9 mouse cellular contexts compared by ENCODE assay signal in genomic region chr17:88954011-88954410, GRCm38 (mm10).
A peak's percentile ranks its signal among the peaks of the same experiment; 100 is the strongest.
DNase-seq lines count a peak whose midpoint lies in the region; TF ChIP-seq lines count a peak whose summit lies in the region.
"Had no signal": no experiment of that assay in that cellular context is flagged by ENCODE, and none has a peak within 500 bp of the region (broad histone marks: within the 10 kb centered on the region; RNA-seq: fewer than 3 reads in every experiment).

No protein-coding gene starts in this region.

- H3K27me3 ChIP-seq in limb, embryonic 10.5 days (ENCODE audit: low read depth, poor library complexity, severe bottlenecking) = no peaks in the 10 kb centered on the region
- H3K27me3 ChIP-seq: embryonic facial prominence, embryonic 15.5 days had no signal

- TF ChIP-seq CTCF in embryonic fibroblast, embryonic 13.5 days (IDR thresholded peaks at IDR 0.05; ENCODE audit: borderline replicate concordance, insufficient read depth, low read length) = peak; percentile 67; the same call in 1 of the 2 replicates

- no peaks in the 10 kb centered on the region for H3K4me1 ChIP-seq in embryonic fibroblast, embryonic 13.5 days (ENCODE audit: control insufficient read depth, insufficient read depth, low read length)
- no peaks in the 10 kb centered on the region for H3K4me1 ChIP-seq in limb, embryonic 10.5 days
- H3K4me1 ChIP-seq: embryonic facial prominence, embryonic 15.5 days had no signal

- no peak for TF ChIP-seq POLR2A in embryonic fibroblast, embryonic 13.5 days (IDR thresholded peaks at IDR 0.05; ENCODE audit: low read depth, low read length)

- no peak overlapping the region for H3K27ac ChIP-seq in embryonic fibroblast, embryonic 13.5 days (ENCODE audit: insufficient read depth, low read length)
- H3K27ac ChIP-seq in limb, embryonic 10.5 days = no peak overlapping the region
- H3K27ac ChIP-seq: embryonic facial prominence, embryonic 15.5 days had no signal

- peak; percentile 39 for DNase-seq in ovary, postnatal 14 days (ENCODE audit: low spot score)
- no peak for DNase-seq in ovary, postnatal 10 days (ENCODE audit: low spot score)
- DNase-seq in adrenal gland, postnatal 14 days = peak; percentile 34
- DNase-seq in induced T-regulatory cell, adult 2 months (ENCODE audit: low read depth) = peak; percentile 14
- DNase-seq in limb, embryonic 10.5 days (ENCODE audit: low spot score) = peak; percentile 38
- peak; percentile 15 for DNase-seq in retina, adult 2 months (ENCODE audit: low read depth, low spot score)
- DNase-seq in MN1 (ENCODE audit: low spot score) = no peak

- 45% methylated on average over 5 of the region's 5 CpGs for WGBS in limb, embryonic 10.5 days

- H3K4me3 ChIP-seq in embryonic fibroblast, embryonic 13.5 days (ENCODE audit: insufficient read depth, low read length) = no peak overlapping the region
- H3K4me3 ChIP-seq in limb, embryonic 10.5 days = no peak overlapping the region
- H3K4me3 ChIP-seq: embryonic facial prominence, embryonic 15.5 days had no signal

- no peaks in the 10 kb centered on the region for H3K9me3 ChIP-seq in limb, embryonic 10.5 days (replicated peaks)
- H3K9me3 ChIP-seq: embryonic facial prominence, embryonic 15.5 days had no signal

- H3K36me3 ChIP-seq in limb, embryonic 10.5 days = no peaks in the 10 kb centered on the region
- H3K36me3 ChIP-seq: embryonic facial prominence, embryonic 15.5 days had no signal

Comparison
In these comparisons a context has a peak if more than half of its experiments do, and no peak if none do; other contexts are left out.
1. DNase-seq: peak in ovary, postnatal 14 days (single experiment), adrenal gland, postnatal 14 days (single experiment), induced T-regulatory cell, adult 2 months (single experiment), limb, embryonic 10.5 days (single experiment) and retina, adult 2 months (single experiment); none in ovary, postnatal 10 days (single experiment) and MN1 (single experiment).